Mouse (Mus musculus) MEL (cell line): ENCODE data around the gene C1s2. TPM values are rescaled to one million over a fixed set of nuclear protein-coding genes. Genes with fewer than 3 reads are reported as not detected.
"Not testable (repeated sequence)": the region's sequence is repeated elsewhere in the genome, so short reads cannot be mapped to it uniquely, and the experiment has no call there.

Experiments
- DNase-seq: peaks from one replicate; pipeline ENCODE4 v3.0.0; 2011; ENCODE audit warnings: low read depth, low spot score
- H3K27ac ChIP-seq: 2 replicates; pipeline ENCODE4 v1.5.1; 2012; ENCODE audit warnings: low read depth, mild to moderate bottlenecking, control low read depth, low read length, moderate library complexity; ENCODE audit not compliant: control insufficient read depth
- H3K27me3 ChIP-seq, 2 experiments: fragments of 150-350 bp in 1 of 2; sonication (generic) in 1 of 2; 2 replicates each; pipeline ENCODE4 v1.6.1; 2012; ENCODE audit warnings: low read length in 2 of 2, mild to moderate bottlenecking in 2 of 2, improper control_type of control experiment in 1 of 2, moderate library complexity in 1 of 2; ENCODE audit not compliant: insufficient read depth in 2 of 2, control insufficient read depth in 1 of 2
- H3K36me3 ChIP-seq, 2 experiments: 2 replicates each; pipeline ENCODE4 v1.6.1; 2012 to 2014; ENCODE audit warnings: low read length in 2 of 2, improper control_type of control experiment in 1 of 2, inconsistent platforms in 1 of 2, mild to moderate bottlenecking in 1 of 2; ENCODE audit not compliant: insufficient read depth in 2 of 2, control insufficient read depth in 1 of 2
- H3K4me1 ChIP-seq, 2 experiments: fragments of 150-350 bp in 1 of 2; sonication (generic) in 1 of 2; 2 replicates each; pipeline ENCODE4 v1.6.1; 2012; ENCODE audit warnings: low read length in 2 of 2, improper control_type of control experiment in 1 of 2, mild to moderate bottlenecking in 1 of 2; ENCODE audit not compliant: insufficient read depth in 2 of 2, control insufficient read depth in 1 of 2
- H3K4me3 ChIP-seq, 2 experiments: fragments of 150-350 bp in 1 of 2; sonication (generic) in 1 of 2; 2 replicates each; pipeline ENCODE4 v1.5.1; 2012; ENCODE audit warnings: low read depth in 2 of 2, low read length in 2 of 2, mild to moderate bottlenecking in 2 of 2, moderate library complexity in 2 of 2, control low read depth in 1 of 2, improper control_type of control experiment in 1 of 2; ENCODE audit not compliant: control insufficient read depth in 1 of 2, insufficient read depth in 1 of 2
- H3K79me2 ChIP-seq: 2 replicates; pipeline ENCODE4 v1.6.1; 2012; ENCODE audit warnings: mild to moderate bottlenecking, low read length, moderate library complexity; ENCODE audit not compliant: control insufficient read depth, poor library complexity, insufficient read depth
- H3K9ac ChIP-seq: 2 replicates; pipeline ENCODE4 v1.6.1; 2012; ENCODE audit warnings: low read depth, mild to moderate bottlenecking, control low read depth, low read length, moderate library complexity; ENCODE audit not compliant: control insufficient read depth, poor library complexity, severe bottlenecking
- H3K9me3 ChIP-seq: fragments of 150-350 bp; sonication (generic); replicated peaks from 2 replicates; pipeline ENCODE4 v1.6.1; 2012; ENCODE audit warnings: mild to moderate bottlenecking, low read length, improper control_type of control experiment, moderate library complexity; ENCODE audit not compliant: insufficient read depth
- BHLHE40 ChIP-seq: IDR thresholded peaks from 2 replicates; pipeline ENCODE4 v1.6.1; 2012; ENCODE audit warnings: low read depth, mild to moderate bottlenecking, inconsistent platforms, low read length, improper control_type of control experiment, borderline replicate concordance
- CHD1 ChIP-seq: IDR thresholded peaks from 2 replicates; pipeline ENCODE4 v1.6.1; 2012; ENCODE audit warnings: low read depth, mild to moderate bottlenecking, inconsistent platforms, low read length, improper control_type of control experiment
- CTCF ChIP-seq, 3 experiments: IDR thresholded peaks in 2 of 3; conservative IDR thresholded peaks in 1 of 3; 2 replicates each; pipeline ENCODE4 v1.5.1; 2011 to 2012; ENCODE audit warnings: low read length in 3 of 3, low read depth in 2 of 3, mild to moderate bottlenecking in 2 of 3, improper control_type of control experiment in 1 of 3, inconsistent platforms in 1 of 3, mixed read lengths in 1 of 3, moderate library complexity in 1 of 3; ENCODE audit not compliant: control insufficient read depth in 1 of 3, insufficient read depth in 1 of 3, poor library complexity in 1 of 3, severe bottlenecking in 1 of 3
- E2F4 ChIP-seq: IDR thresholded peaks from 2 replicates; pipeline ENCODE4 v1.6.1; 2011; ENCODE audit warnings: low read depth, low read length, improper control_type of control experiment, borderline replicate concordance
- ELF1 ChIP-seq: IDR thresholded peaks from 2 replicates; pipeline ENCODE4 v1.6.1; 2014; ENCODE audit warnings: low read depth, mild to moderate bottlenecking, inconsistent platforms, low read length, improper control_type of control experiment, moderate library complexity
- EP300 ChIP-seq, 2 experiments: IDR thresholded peaks; 2 replicates each; pipeline ENCODE4 v1.6.1; 2011; ENCODE audit warnings: improper control_type of control experiment in 2 of 2, low read length in 2 of 2, low read depth in 1 of 2, mild to moderate bottlenecking in 1 of 2
- ETS1 ChIP-seq: IDR thresholded peaks from 2 replicates; pipeline ENCODE4 v1.6.1; 2012; ENCODE audit warnings: low read depth, mild to moderate bottlenecking, inconsistent platforms, low read length, improper control_type of control experiment, moderate library complexity
- GABPA ChIP-seq: IDR thresholded peaks from 2 replicates; pipeline ENCODE4 v1.6.1; 2012; ENCODE audit warnings: low read depth, mild to moderate bottlenecking, inconsistent platforms, low read length, improper control_type of control experiment, moderate library complexity
- GATA1 ChIP-seq: IDR thresholded peaks from 2 replicates; pipeline ENCODE4 v1.6.1; 2011; ENCODE audit warnings: low read depth, low read length, improper control_type of control experiment
- JUND ChIP-seq: IDR thresholded peaks from 2 replicates; pipeline ENCODE4 v1.6.1; 2011; ENCODE audit warnings: low read depth, mild to moderate bottlenecking, improper control_type of control experiment, low read length
- MAFK ChIP-seq: IDR thresholded peaks from 2 replicates; pipeline ENCODE4 v1.6.1; 2011; ENCODE audit warnings: low read depth, mild to moderate bottlenecking, low read length, improper control_type of control experiment, borderline replicate concordance
- MAX ChIP-seq: IDR thresholded peaks from 2 replicates; pipeline ENCODE4 v1.6.1; 2011; ENCODE audit warnings: low read length, improper control_type of control experiment
- MYB ChIP-seq: IDR thresholded peaks from 2 replicates; pipeline ENCODE4 v1.6.1; 2011; ENCODE audit warnings: mild to moderate bottlenecking, low read depth, low read length, improper control_type of control experiment
- MYC ChIP-seq: IDR thresholded peaks from 2 replicates; pipeline ENCODE4 v1.6.1; 2011; ENCODE audit warnings: low read depth, mild to moderate bottlenecking, low read length, improper control_type of control experiment, moderate library complexity
- NELFE ChIP-seq: IDR thresholded peaks from 2 replicates; pipeline ENCODE4 v1.6.1; 2011; ENCODE audit warnings: low read depth, low read length, improper control_type of control experiment
- POLR2A ChIP-seq, 2 experiments: IDR thresholded peaks; 2 replicates each; pipeline ENCODE4 v1.6.1; 2011 to 2012; ENCODE audit warnings: low read length in 2 of 2, mild to moderate bottlenecking in 2 of 2, control low read depth in 1 of 2, improper control_type of control experiment in 1 of 2, low read depth in 1 of 2, moderate library complexity in 1 of 2; ENCODE audit not compliant: control insufficient read depth in 1 of 2, insufficient read depth in 1 of 2, poor library complexity in 1 of 2
- POLR2AphosphoS5 ChIP-seq: IDR thresholded peaks from 2 replicates; pipeline ENCODE4 v1.6.1; 2012; ENCODE audit warnings: low read depth, borderline replicate concordance, mild to moderate bottlenecking, inconsistent platforms, low read length, moderate library complexity, mixed read lengths
- RAD21 ChIP-seq: IDR thresholded peaks from 2 replicates; pipeline ENCODE4 v1.6.1; 2011; ENCODE audit warnings: mild to moderate bottlenecking, low read depth, low read length, improper control_type of control experiment
- RCOR1 ChIP-seq: IDR thresholded peaks from 2 replicates; pipeline ENCODE4 v1.6.1; 2012; ENCODE audit warnings: low read depth, mild to moderate bottlenecking, inconsistent platforms, low read length, improper control_type of control experiment
- SIN3A ChIP-seq: IDR thresholded peaks from 2 replicates; pipeline ENCODE4 v1.6.1; 2012; ENCODE audit warnings: low read length, improper control_type of control experiment, inconsistent platforms
- SMC3 ChIP-seq: IDR thresholded peaks from 2 replicates; pipeline ENCODE4 v1.6.1; 2011; ENCODE audit warnings: low read depth, low read length, improper control_type of control experiment
- TAL1 ChIP-seq: IDR thresholded peaks from 2 replicates; pipeline ENCODE4 v1.6.1; 2012; ENCODE audit warnings: mild to moderate bottlenecking, inconsistent platforms, low read length, moderate library complexity, mixed read lengths
- TBP ChIP-seq: IDR thresholded peaks from 2 replicates; pipeline ENCODE4 v1.8.0; 2011; ENCODE audit warnings: low read depth, low read length, improper control_type of control experiment
- TCF12 ChIP-seq: IDR thresholded peaks from 2 replicates; pipeline ENCODE4 v1.6.1; 2014; ENCODE audit warnings: low read depth, mild to moderate bottlenecking, inconsistent platforms, low read length, improper control_type of control experiment, moderate library complexity
- USF2 ChIP-seq, 2 experiments: IDR thresholded peaks; 2 replicates each; pipeline ENCODE4 v1.6.1; 2011 to 2012; ENCODE audit warnings: improper control_type of control experiment in 2 of 2, low read length in 2 of 2, borderline replicate concordance in 1 of 2, inconsistent platforms in 1 of 2, low read depth in 1 of 2, mild to moderate bottlenecking in 1 of 2; ENCODE audit not compliant: insufficient read depth in 1 of 2
- ZC3H11A ChIP-seq: IDR thresholded peaks from 2 replicates; pipeline ENCODE4 v1.6.1; 2012; ENCODE audit warnings: low read depth, mild to moderate bottlenecking, inconsistent platforms, low read length, improper control_type of control experiment
- ZKSCAN1 ChIP-seq: IDR thresholded peaks from 2 replicates; pipeline ENCODE4 v1.6.1; 2012; ENCODE audit warnings: low read depth, mild to moderate bottlenecking, inconsistent platforms, low read length, improper control_type of control experiment, moderate library complexity
- ZNF384 ChIP-seq: IDR thresholded peaks from 2 replicates; pipeline ENCODE4 v1.6.1; 2012; ENCODE audit warnings: low read depth, mild to moderate bottlenecking, inconsistent platforms, low read length, improper control_type of control experiment
- polyA plus RNA-seq, 2 experiments: library from polyadenylated mRNA; stranded (reverse) in 1 of 2; unstranded in 1 of 2; fragments of >175 nt in 1 of 2; fragments of >200 nt in 1 of 2; gene quantifications; 2 replicates each; pipeline versions ENCODE4 v1.2.1 to v1.2.4; 2012; ENCODE audit warnings: low replicate concordance in 2 of 2, low read depth in 1 of 2; ENCODE audit not compliant: insufficient read length in 2 of 2, insufficient read depth in 1 of 2, missing spikeins in 1 of 2
- total RNA-seq: library from RNA; depleted of rRNA; stranded (reverse); fragments of 300-350 nt; gene quantifications from 2 replicates; pipeline ENCODE4 v1.2.3, GENCODE M21; 2012; rRNA removed

The C1s2 gene
- total RNA-seq: 0.12 and 0.16 TPM in 2 replicates
- under 1 TPM in 1 of 2 experiments, not detected in 1; 0.25 TPM for polyA plus RNA-seq

DNA sequence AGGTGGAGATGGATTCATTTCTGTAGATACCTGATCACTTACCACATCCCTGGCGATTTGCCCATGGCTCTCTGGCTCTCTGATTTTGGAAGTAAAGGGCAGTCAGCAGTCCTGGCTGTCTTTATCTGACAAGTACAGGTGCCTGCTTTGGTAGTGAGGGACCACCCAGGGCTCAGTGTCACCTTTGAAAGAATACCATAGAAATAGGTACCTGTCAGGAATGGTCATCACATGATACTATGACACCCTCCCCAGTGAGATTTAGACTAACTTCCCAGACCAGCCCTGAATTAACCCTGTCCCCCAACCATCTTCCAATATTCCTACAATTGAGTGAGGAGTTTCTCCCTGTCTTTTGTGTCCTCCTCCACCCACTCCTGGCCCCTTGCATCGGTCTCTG lies at the start of gene C1s2:
Gene C1s2 (minus strand): TSS at position 101 of the 400 bp plus-strand sequence.
- Histone ChIP-seq H3K4me1 (peaks cover 0 to 21% of the 10 kb centered on the region in 2 experiments; a peak in 2 of 4 replicates), H3K36me3 (peaks cover 0 to 17% of the 10 kb centered on the region in 2 experiments; a peak in 2 of 4 replicates)
- H3K4me3 ChIP-seq, H3K79me2 ChIP-seq, H3K9me3 ChIP-seq, DNase-seq, H3K9ac ChIP-seq, H3K27me3 ChIP-seq, H3K27ac ChIP-seq: not testable (repeated sequence)

DNA sequence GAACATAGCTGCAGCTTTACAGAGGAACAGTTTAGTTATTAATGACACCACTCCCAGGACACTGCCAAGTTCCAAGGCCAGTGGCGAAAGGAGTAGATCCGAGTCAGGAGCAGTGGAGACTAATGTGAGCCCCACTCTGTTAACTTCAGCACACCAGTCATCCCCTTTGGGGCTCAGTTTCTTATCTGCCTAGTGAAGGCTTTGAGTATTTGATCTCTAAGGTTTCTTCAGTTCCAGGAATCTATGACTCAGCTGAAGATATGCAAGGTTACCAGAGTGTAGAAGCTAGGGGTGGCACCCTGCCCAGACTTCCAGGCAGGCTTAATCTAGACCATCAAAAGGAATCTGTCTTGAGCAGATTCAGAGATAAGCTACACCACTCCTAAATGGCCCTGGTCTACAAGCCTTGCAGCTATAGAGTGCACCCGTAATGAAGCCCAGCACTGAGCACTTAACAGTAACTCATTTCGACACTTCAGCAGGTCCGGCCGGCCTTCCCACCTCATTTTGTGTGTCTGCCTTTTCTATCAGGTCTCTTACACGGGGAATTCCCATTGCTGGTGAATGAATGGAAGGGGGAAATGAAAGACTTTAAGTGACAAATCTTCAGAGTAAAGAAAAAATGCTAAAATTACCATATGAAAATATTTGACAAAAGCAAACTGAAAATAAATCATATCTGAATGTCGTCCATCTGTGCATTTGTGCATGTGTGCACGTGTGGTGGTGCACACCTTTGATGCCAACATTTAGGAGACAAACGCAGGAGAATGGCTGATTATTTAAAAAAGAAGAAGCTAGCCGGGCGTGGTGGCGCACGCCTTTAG lies 47.9 kb upstream of the C1s2 start:
- Histone ChIP-seq H3K36me3 (peaks cover 7 to 67% of the 10 kb centered on the region in 2 experiments; a peak in 3 of 4 replicates), H3K79me2 (peaks cover 34% of the 10 kb centered on the region), H3K9me3 (no peaks in the 10 kb centered on the region), H3K4me3 (no peak overlapping the region; a peak in 1 of 4 replicates), H3K27ac (peak overlapping the region; percentile 96), H3K9ac (peak overlapping the region; percentile 58), H3K27me3 (no peaks in the 10 kb centered on the region), H3K4me1 (peaks cover 49 to 68% of the 10 kb centered on the region in 2 experiments)
- TF ChIP-seq E2F4 (no peak), SMC3 (no peak), ZC3H11A (0 out of 2 replicates have a peak, but pooled peaks have one; percentile 26), SIN3A (peak; percentile 89), ETS1 (peak; percentile 97), POLR2A (IDR thresholded peaks at IDR 0.05; ENCODE audit: control insufficient read depth in 1 of 2, insufficient read depth in 1 of 2, low read depth in 1 of 2, low read length in 2 of 2, poor library complexity in 1 of 2) (peak in 1 of 2 experiments; percentile 63; a peak in 2 of 4 replicates), ZKSCAN1 (no peak), ZNF384 (peak; percentile 64), MYB (0 out of 2 replicates have a peak, but pooled peaks have one; percentile 4), GATA1 (peak; percentile 98), EP300 (IDR thresholded peaks at IDR 0.05; ENCODE audit: low read depth in 1 of 2, low read length in 2 of 2) (peak; percentile 97), BHLHE40 (peak; percentile 58; the same call in 1 of the 2 replicates), TCF12 (peak; percentile 88), USF2 (IDR thresholded peaks at IDR 0.05; ENCODE audit: borderline replicate concordance in 1 of 2, insufficient read depth in 1 of 2, low read depth in 1 of 2, low read length in 2 of 2) (no peak), GABPA (peak; percentile 61), RCOR1 (peak; percentile 94), MYC (no peak), JUND (peak; percentile 95), TBP (0 out of 2 replicates have a peak, but pooled peaks have one; percentile 68), CHD1 (no peak), MAX (peak; percentile 52), POLR2AphosphoS5 (no peak), NELFE (no peak; the same call in 1 of the 2 replicates), ELF1 (no peak), CTCF (IDR thresholded peaks at IDR 0.05 in 2 of 3, conservative IDR thresholded peaks at IDR 0.05 in 1 of 3; ENCODE audit: control insufficient read depth in 1 of 3, insufficient read depth in 1 of 3, low read depth in 2 of 3, low read length in 3 of 3, poor library complexity in 1 of 3, severe bottlenecking in 1 of 3) (no peak), RAD21 (no peak), TAL1 (peak; percentile 68), MAFK (0 out of 2 replicates have a peak, but pooled peaks have one; percentile 50)
- DNase-seq: peak; percentile 88
